Mouse (Mus musculus) kidney, adult 10 weeks (tissue): ENCODE results near the gene Asz1. TPM values are rescaled to one million over a fixed set of nuclear protein-coding genes. Genes with fewer than 3 reads are reported as not detected.

ENCODE experiments used
- polyA plus RNA-seq: library from polyadenylated mRNA; stranded (reverse); fragments of 350-450 nt; fragmentation: Illumina TruSeq; extraction: RNeasy Lipid Tissue Mini Kit (QIAGEN cat#74804); gene quantifications from one replicate; pipeline ENCODE4 v1.2.3, GENCODE M21; 2014; ENCODE audit warnings: low read depth, low replicate concordance

Gene Asz1
- polyA plus RNA-seq: not detected

GRCm38 (mm10) chr6:18108934-18109333 lies at the start of gene Asz1:
Gene Asz1 (minus strand): TSS chr6:18109061.

DNA sequence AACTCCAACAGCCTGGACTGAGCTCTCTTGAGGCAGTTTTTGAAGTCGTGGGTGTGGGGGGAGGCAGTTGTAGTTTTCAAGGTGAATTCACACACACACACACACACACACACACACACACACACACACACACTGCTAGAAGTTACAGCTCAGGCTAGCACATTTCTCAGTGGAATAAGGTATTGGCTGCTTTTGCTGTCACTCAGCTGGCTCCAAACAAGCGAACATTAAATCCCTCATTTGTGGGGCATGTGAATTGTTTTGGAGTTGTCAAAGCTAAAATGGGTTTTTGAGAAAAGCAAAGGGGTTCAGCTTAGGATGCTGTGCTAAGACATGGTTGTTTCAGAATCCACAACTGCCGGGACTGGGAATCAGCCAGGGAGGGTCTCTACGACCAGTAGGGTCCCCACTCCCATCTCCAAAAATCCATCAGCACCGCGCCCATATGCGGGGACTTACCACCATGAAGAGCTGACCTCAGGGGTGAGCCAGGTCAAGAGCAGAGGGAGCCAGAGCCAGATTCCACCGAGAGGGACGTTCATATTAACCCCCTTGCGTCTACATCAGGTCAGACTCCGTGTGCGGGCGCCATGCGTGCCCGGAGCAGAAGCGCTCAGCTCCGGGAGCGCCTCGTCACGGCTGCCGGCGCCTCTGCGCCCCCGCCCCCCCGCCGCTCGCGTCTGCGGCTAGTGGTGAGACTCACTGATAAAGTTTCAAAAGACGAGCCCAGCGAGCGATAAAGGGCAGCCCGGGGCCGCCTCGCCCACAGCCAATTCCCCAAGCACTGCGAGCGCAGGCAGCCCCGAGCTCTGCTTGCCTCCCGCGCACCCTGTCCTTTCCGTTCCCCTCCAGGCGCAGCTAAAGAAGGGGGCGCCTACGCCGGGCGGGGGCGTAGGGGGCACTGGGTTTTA lies 78.9 kb downstream of the Asz1 start, which contains the start of gene Wnt2:
TSS of gene Wnt2 (minus strand) at position 840 of the 911 bp plus-strand sequence.

Other genes with a start within 250 kb of the Asz1 start
- gene Wnt2, start 78.5 kb downstream of the Asz1 start, polyA plus RNA-seq: 0.32 TPM
- gene Cftr, start 61.6 kb upstream of the Asz1 start, polyA plus RNA-seq: 9.4 TPM